Mouse (Mus musculus) CH12.LX (cell line): ENCODE measurements around the gene Grin2a. TPM values are rescaled to one million over a fixed set of nuclear protein-coding genes. Genes with fewer than 3 reads are reported as not detected.

Experiments used
- DNase-seq: peaks from one replicate; pipeline ENCODE4 v3.0.0-alpha.2; 2013; ENCODE audit errors: extremely low read depth
- H3K27ac ChIP-seq: 2 replicates; pipeline ENCODE4 v1.5.1; 2012; ENCODE audit warnings: low read depth, mild to moderate bottlenecking, control low read depth, moderate library complexity; ENCODE audit not compliant: insufficient read depth
- H3K27me3 ChIP-seq: replicated peaks from 2 replicates; pipeline ENCODE3; 2012; ENCODE audit warnings: inconsistent platforms
- H3K36me3 ChIP-seq, 2 experiments: replicated peaks in 1 of 2; 2 replicates each; pipeline versions ENCODE3 to v1.6.1; 2012; ENCODE audit warnings: inconsistent platforms in 1 of 2, low read length in 1 of 2, mild to moderate bottlenecking in 1 of 2, mixed read lengths in 1 of 2, moderate library complexity in 1 of 2; ENCODE audit not compliant: control insufficient read depth in 1 of 2, insufficient read depth in 1 of 2
- H3K4me1 ChIP-seq, 2 experiments: 2 replicates each; pipeline ENCODE4 v1.6.1; 2012; ENCODE audit warnings: inconsistent platforms in 1 of 2, moderate library complexity in 1 of 2; ENCODE audit not compliant: insufficient read depth in 2 of 2, control insufficient read depth in 1 of 2
- H3K4me2 ChIP-seq: 2 replicates; pipeline ENCODE4 v1.6.1; 2012; ENCODE audit warnings: low read depth, mild to moderate bottlenecking, control low read depth; ENCODE audit not compliant: poor library complexity, insufficient read depth, severe bottlenecking
- H3K4me3 ChIP-seq, 3 experiments: fragments of 150-350 bp in 1 of 3; sonication (generic) in 1 of 3; replicated peaks in 1 of 3; 2 replicates each; pipeline versions ENCODE3 to v1.5.1; 2011 to 2012; ENCODE audit warnings: low read depth in 2 of 3, low read length in 2 of 3, mild to moderate bottlenecking in 2 of 3, moderate library complexity in 2 of 3, control low read depth in 1 of 3, improper control_type of control experiment in 1 of 3, inconsistent platforms in 1 of 3, mixed read lengths in 1 of 3; ENCODE audit not compliant: poor library complexity in 1 of 3
- H3K79me2 ChIP-seq: replicated peaks from 2 replicates; pipeline ENCODE4 v1.6.1; 2012; ENCODE audit warnings: mild to moderate bottlenecking, moderate library complexity; ENCODE audit not compliant: control insufficient read depth, poor library complexity, insufficient read depth, severe bottlenecking; ENCODE audit errors: extremely low read depth
- H3K9ac ChIP-seq: 2 replicates; pipeline ENCODE4 v1.6.1; 2012; ENCODE audit warnings: low read depth, mild to moderate bottlenecking, control low read depth, moderate library complexity; ENCODE audit not compliant: insufficient read depth
- H3K9me3 ChIP-seq: replicated peaks from 2 replicates; pipeline ENCODE3; 2012; ENCODE audit warnings: low read length, inconsistent platforms, mixed read lengths
- CHD2 ChIP-seq: IDR thresholded peaks from 2 replicates; pipeline ENCODE4 v1.6.1; 2011; ENCODE audit warnings: low read length, improper control_type of control experiment
- CTCF ChIP-seq, 2 experiments: IDR thresholded peaks in 1 of 2; conservative IDR thresholded peaks in 1 of 2; 2 replicates each; pipeline ENCODE4 v1.5.1; 2011 to 2012; ENCODE audit warnings: low read depth in 2 of 2, low read length in 2 of 2, improper control_type of control experiment in 1 of 2, inconsistent platforms in 1 of 2, mild to moderate bottlenecking in 1 of 2, moderate library complexity in 1 of 2
- E2F4 ChIP-seq: IDR thresholded peaks from 2 replicates; pipeline ENCODE4 v1.6.1; 2011; ENCODE audit warnings: low read depth, low read length, improper control_type of control experiment; ENCODE audit not compliant: insufficient replicate concordance
- ELF1 ChIP-seq: IDR thresholded peaks from 2 replicates; pipeline ENCODE4 v1.6.1; 2014; ENCODE audit warnings: low read depth, mild to moderate bottlenecking, inconsistent platforms, low read length, improper control_type of control experiment
- GABPA ChIP-seq: IDR thresholded peaks from 2 replicates; pipeline ENCODE4 v1.6.1; 2012; ENCODE audit warnings: low read depth, low read length, improper control_type of control experiment, inconsistent platforms; ENCODE audit not compliant: insufficient replicate concordance
- HCFC1 ChIP-seq: IDR thresholded peaks from 2 replicates; pipeline ENCODE4 v1.6.1; 2012; ENCODE audit warnings: low read depth, mild to moderate bottlenecking, inconsistent platforms, low read length, improper control_type of control experiment
- IRF4 ChIP-seq: IDR thresholded peaks from 2 replicates; pipeline ENCODE4 v1.6.1; 2014; ENCODE audit warnings: low read depth, mild to moderate bottlenecking, inconsistent platforms, low read length, improper control_type of control experiment
- JUND ChIP-seq: conservative IDR thresholded peaks from 2 replicates; pipeline ENCODE4 v1.6.1; 2011; ENCODE audit warnings: low read depth, low read length, improper control_type of control experiment
- MEF2A ChIP-seq: IDR thresholded peaks from 2 replicates; pipeline ENCODE4 v1.6.1; 2014; ENCODE audit warnings: low read depth, mild to moderate bottlenecking, inconsistent platforms, low read length, improper control_type of control experiment, borderline replicate concordance
- PAX5 ChIP-seq: IDR thresholded peaks from 2 replicates; pipeline ENCODE4 v1.6.1; 2012; ENCODE audit warnings: low read length, inconsistent platforms, mixed read lengths
- POLR2A ChIP-seq: IDR thresholded peaks from 2 replicates; pipeline ENCODE4 v1.6.1; 2011; ENCODE audit warnings: low read depth, mild to moderate bottlenecking, improper control_type of control experiment, low read length
- RAD21 ChIP-seq: IDR thresholded peaks from 2 replicates; pipeline ENCODE4 v1.6.1; 2011; ENCODE audit warnings: low read depth, mild to moderate bottlenecking, low read length, improper control_type of control experiment, moderate library complexity
- SIN3A ChIP-seq: IDR thresholded peaks from 2 replicates; pipeline ENCODE4 v1.6.1; 2012; ENCODE audit warnings: low read length, improper control_type of control experiment, inconsistent platforms
- TCF12 ChIP-seq: IDR thresholded peaks from 2 replicates; pipeline ENCODE4 v1.6.1; 2014; ENCODE audit warnings: low read depth, mild to moderate bottlenecking, inconsistent platforms, low read length, improper control_type of control experiment
- USF2 ChIP-seq: conservative IDR thresholded peaks from 2 replicates; pipeline ENCODE4 v1.6.1; 2011; ENCODE audit warnings: low read depth, low read length, improper control_type of control experiment
- dilution Hi-C: fragments of 300-500 bp; cut with MboI; formaldehyde crosslinking; loops from 2 replicates; pipeline ENCODE4 v1.14.3; 2020; ENCODE audit warnings: low sequenced_read_pairs; ENCODE audit not compliant: extremely low pct_unique_long_range_greater_than_20kb, extremely low pct_ligation_motif_present
- in situ Hi-C: fragments of 300-500 bp; cut with MboI; formaldehyde crosslinking; loops from 3 replicates; pipeline ENCODE4 v1.14.3; 2019; ENCODE audit warnings: low sequenced_read_pairs, low pct_ligation_motif_present, low pct_unique_long_range_greater_than_20kb, mixed read lengths
- polyA plus RNA-seq: library from polyadenylated mRNA; unstranded; fragments of >175 nt; gene quantifications from 2 replicates; pipeline ENCODE4 v1.2.1, GENCODE M21; 2012; ENCODE audit warnings: low read depth; ENCODE audit not compliant: insufficient read length
- total RNA-seq, 2 experiments: library from RNA; depleted of rRNA; stranded (reverse); fragments of 300-350 nt in 1 of 2; fragments of >200 nt in 1 of 2; gene quantifications; 2 replicates each; pipeline ENCODE4 v1.2.3; 2012 to 2014

Gene Grin2a
- total and polyA plus RNA-seq, 3 experiments, result not detected

DNA sequence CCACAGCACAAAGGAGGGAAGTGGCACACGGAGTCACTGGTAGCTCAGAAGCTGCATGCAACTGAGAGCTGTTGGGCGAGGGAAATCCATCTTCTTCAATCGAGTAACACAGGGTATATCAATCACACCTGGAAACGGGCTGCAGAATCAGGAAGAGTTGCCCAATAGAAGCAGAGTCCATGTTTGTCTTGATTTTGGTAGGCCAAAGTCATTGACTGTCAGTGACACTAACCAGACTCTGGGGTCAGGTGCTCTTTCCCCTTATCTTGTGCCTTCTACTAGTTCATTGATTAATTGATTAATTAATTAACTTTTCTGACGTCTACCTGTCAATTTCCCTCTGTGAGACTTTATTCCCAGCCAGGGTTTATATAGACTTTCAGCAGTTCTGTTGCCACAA, 468.1 kb downstream of the Grin2a start:
- in situ Hi-C loops, result no loop called here
- no peak for TF ChIP-seq USF2
- no peak for TF ChIP-seq E2F4
- no peak for TF ChIP-seq MEF2A
- no peak for TF ChIP-seq HCFC1
- no peak for TF ChIP-seq POLR2A
- no peak for TF ChIP-seq CHD2
- no peak for TF ChIP-seq JUND
- no peak for TF ChIP-seq SIN3A
- TF ChIP-seq IRF4, result no peak
- no peak for TF ChIP-seq TCF12
- no peak for TF ChIP-seq ELF1
- no peak overlapping the region for H3K27ac ChIP-seq
- no peaks in the 10 kb centered on the region for H3K4me1 ChIP-seq
- H3K4me3 ChIP-seq, result no peak overlapping the region
- dilution Hi-C loops, result no loop called here
- H3K79me2 ChIP-seq, result no peaks in the 10 kb centered on the region
- no peak for DNase-seq
- H3K36me3 ChIP-seq, result no peaks in the 10 kb centered on the region
- no peak overlapping the region for H3K9ac ChIP-seq
- H3K27me3 ChIP-seq, result no peaks in the 10 kb centered on the region
- peaks cover 2% of the 10 kb centered on the region for H3K9me3 ChIP-seq
- H3K4me2 ChIP-seq, result no peak overlapping the region

DNA sequence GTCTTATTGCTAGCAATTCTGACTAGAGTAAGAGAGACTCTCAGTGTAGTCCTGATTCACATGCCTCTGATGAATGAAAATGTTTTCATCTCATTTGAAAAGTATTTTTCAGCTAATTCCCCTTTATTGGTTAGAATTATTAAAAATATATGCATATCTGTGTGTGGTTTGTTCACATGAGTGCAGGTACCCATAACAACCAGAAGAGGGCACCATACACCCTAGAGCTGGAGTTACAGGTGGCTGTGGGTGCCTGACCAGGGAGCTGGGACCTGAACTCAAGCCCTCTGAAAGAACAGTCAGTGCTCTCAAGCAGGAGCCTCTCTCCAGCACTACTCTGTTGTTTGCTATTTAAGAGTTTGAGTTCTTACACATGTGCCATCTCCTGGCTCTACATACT, 472.0 kb downstream of the Grin2a start:
- TF ChIP-seq CTCF (conservative IDR thresholded peaks at IDR 0.05 in 1 of 2, IDR thresholded peaks at IDR 0.05 in 1 of 2; ENCODE audit: low read depth in 2 of 2, low read length in 2 of 2) (peak; percentile 27 to 31; a peak in 2 of 4 replicates), RAD21 (peak; percentile 9), PAX5 (no peak), GABPA (no peak), HCFC1 (no peak)
- TF ChIP-seq, all 38 proteins: peak for 2
- H3K27ac ChIP-seq, result no peak overlapping the region
- H3K9ac ChIP-seq, result no peak overlapping the region
- no peak for DNase-seq
- H3K4me2 ChIP-seq, result no peak overlapping the region
- H3K27me3 ChIP-seq, result no peaks in the 10 kb centered on the region
- H3K4me3 ChIP-seq, result no peak overlapping the region
- in situ Hi-C loops, result no loop called here
- H3K9me3 ChIP-seq, result peaks cover 8% of the 10 kb centered on the region
- dilution Hi-C loops, result no loop called here
- H3K36me3 ChIP-seq, result no peaks in the 10 kb centered on the region
- H3K4me1 ChIP-seq, result no peaks in the 10 kb centered on the region
- H3K79me2 ChIP-seq, result no peaks in the 10 kb centered on the region

Other genes with a start within 250 kb of the Grin2a start
- gene Rpl39l, start 174.7 kb upstream of the Grin2a start, total RNA-seq (2012; rRNA removed), result 4.6 and 7.3 TPM in 2 replicates
- 9.1 and 10.2 TPM in 2 replicates for gene Rpl39l, start 174.7 kb upstream of the Grin2a start, total RNA-seq (2014; rRNA removed)
- gene Rpl39l, start 174.7 kb upstream of the Grin2a start, polyA plus RNA-seq, result 14.9 and 16.2 TPM in 2 replicates
- not detected in 2 replicates for gene Atf7ip2, start 197.2 kb upstream of the Grin2a start, total RNA-seq (2012; rRNA removed)
- gene Atf7ip2, start 197.2 kb upstream of the Grin2a start, total RNA-seq (2014; rRNA removed), result not detected in 2 replicates
- gene Atf7ip2, start 197.2 kb upstream of the Grin2a start, polyA plus RNA-seq, result not detected in 2 replicates